Mouse (Mus musculus) megakaryocyte, embryonic 14.5 days (primary cell): ENCODE data around the gene Ssbp2.

Experiments used
- FLI1 ChIP-seq: IDR thresholded peaks from 2 replicates; pipeline ENCODE4 v1.6.1; 2012; ENCODE audit warnings: low read length, inconsistent platforms, mixed read lengths
- GATA1 ChIP-seq: IDR thresholded peaks from 3 replicates; pipeline ENCODE4 v1.6.1; 2012; ENCODE audit warnings: mixed read lengths, low read length, inconsistent platforms, borderline replicate concordance

GRCm38 (mm10) chr13:91620541-91620940, 160.5 kb downstream of the Ssbp2 start:
- no peak for TF ChIP-seq GATA1
- no peak for TF ChIP-seq FLI1
